Mouse (Mus musculus) ES-CJ7 (cell line): ENCODE results near the gene Akr1c12.
A peak's percentile ranks its signal among the peaks of the same experiment; 100 is the strongest.
"Not testable (repeated sequence)": the region's sequence is repeated elsewhere in the genome, so short reads cannot be mapped to it uniquely, and the experiment has no call there.

Experiments used
- DNase-seq: peaks from one replicate; pipeline ENCODE4 v3.0.0; 2011; ENCODE audit warnings: low read depth, low spot score

Gene Akr1c12

DNA sequence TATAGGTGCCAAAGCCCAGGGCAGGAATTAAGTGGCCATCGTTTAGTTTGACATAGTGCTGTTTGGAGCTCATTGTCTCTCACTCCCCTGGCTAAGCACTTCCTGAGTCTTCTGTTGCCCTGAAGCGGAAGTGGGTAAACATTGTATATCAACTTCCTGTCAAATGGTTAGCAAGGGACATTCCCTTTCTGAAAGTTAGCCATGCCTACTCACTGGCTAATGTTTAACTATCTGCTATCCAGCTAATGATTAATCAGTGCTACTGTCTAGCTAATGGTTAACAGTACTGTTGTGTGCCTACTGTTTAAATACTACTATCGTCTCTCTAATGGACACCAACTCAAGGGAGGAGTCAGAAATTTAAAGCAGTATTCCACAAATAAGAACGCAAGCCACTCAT is at the start of gene Akr1c12:
TSS of gene Akr1c12 (minus strand) at position 150 of the 400 bp plus-strand sequence.
- no peak for DNase-seq

DNA sequence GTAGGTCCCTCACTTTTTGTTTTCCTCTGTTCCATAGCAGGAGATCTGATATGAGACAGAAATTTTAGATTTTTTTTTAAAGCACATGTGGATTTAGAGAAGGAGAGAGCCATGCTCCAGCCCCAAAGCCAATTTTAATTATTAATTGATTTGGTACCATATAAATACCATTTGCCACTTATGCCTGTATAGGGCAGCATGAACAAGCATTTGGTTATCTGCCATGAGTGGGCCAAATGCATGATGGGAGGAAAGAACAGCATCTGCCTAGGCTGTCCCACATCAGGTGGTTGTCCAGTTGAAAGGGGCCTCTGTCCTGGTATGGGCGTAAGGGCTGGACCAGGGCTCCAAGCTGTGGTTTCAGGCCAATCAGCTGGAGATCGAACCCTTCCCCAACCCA is 39.5 kb upstream of the Akr1c12 start:
- peak; percentile 59 for DNase-seq

DNA sequence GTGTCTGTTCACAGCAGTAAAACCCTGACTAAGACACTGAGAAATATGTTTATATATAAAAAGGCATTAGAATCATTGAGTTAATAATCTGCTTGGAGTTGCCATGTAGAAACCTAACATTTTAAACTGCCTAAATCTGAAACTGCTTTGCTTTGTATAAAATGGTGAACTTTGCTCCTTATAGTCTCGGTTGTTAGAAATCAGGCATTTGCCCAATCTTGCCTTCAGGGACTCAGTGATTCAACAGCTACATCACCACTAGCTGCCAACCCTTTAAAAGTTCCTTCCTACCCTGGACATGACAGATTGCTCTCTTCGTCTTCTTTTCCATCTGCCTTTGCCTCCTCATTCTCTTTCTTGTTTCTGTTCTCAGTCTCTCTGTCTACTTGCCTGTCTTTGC is 34.7 kb upstream of the Akr1c12 start:
- DNase-seq = no peak

DNA sequence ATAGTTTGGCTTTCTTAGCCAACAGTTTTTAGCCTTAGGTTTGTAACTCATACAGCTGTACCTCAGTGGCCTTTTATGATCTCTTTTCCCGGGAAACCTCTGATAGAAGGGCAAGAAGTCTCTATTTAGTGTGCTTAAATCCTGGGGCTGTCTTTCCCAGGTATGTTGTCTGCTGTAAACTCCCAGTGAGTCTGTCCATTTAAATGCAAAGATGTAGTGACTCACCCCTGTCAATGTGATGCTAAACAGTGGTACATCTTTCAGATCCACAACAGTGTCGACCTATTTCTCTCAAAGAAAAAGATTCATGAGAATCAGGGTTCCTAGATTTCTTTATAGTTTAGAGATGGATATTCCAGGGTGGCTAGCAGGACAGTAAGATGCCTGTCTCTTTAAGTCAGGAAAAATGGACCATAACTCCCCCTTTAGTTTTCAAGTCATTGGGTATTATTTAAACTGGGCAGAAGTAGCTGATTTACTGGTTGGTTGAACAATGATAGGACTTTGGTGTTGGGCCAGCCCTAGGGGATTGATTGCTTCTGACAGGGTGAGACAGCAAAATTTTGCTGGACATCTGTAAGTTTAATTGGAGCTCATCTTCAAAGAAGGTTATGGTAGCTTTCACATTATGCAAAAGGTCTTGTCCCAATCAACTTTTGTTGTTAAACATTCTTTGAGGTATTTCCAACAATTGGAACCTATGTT is 25.8 kb upstream of the Akr1c12 start:
- DNase-seq = peak; percentile 64

- no peak for DNase-seq
Measured at GRCm38 (mm10) chr13:4296991-4297390, 17.8 kb upstream of the Akr1c12 start.

DNA sequence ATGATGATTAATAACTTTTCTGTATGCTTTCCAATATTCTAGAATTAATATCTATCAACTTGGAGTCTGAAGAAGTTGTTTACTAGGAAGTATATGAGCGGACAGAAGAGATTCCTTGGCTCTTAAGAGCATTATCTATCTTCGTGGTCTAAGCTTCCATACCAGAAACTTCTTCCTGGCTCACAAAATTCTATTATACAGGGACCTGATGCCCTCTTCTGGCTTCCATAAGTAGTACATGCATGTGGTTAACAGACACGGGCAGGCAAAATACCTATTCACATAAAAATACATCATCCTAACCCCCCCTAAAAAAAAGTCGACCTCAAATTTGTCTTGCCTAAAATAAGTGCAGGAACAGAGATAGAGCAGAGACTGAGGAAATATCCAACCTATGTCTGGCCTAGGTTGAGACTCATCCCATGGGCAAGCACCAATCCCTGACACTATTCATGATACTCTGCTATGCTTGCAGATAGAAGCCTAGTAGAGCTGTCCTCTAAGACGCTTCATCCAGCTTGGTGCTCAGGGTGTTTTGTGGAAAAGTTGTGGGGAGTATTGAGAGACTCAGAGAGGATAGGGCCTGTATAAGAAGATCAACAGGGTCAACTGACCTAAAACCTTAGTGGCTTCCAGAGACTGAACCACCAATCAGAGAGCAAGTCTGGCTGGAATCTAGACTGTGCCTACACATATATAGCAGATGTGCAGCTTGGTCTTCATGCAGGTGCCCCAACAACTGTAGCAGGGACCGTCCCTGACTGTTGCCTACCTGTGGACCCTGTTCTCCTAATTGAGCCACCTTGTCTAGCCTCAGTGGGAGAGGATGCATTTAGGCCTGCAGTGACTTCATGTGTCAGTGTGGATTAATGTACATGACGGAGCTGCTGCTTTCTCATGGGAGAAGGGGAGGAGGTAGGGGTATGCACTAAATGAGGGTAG is 2.5 kb upstream of the Akr1c12 start:
- peak; percentile 44 for DNase-seq

DNA sequence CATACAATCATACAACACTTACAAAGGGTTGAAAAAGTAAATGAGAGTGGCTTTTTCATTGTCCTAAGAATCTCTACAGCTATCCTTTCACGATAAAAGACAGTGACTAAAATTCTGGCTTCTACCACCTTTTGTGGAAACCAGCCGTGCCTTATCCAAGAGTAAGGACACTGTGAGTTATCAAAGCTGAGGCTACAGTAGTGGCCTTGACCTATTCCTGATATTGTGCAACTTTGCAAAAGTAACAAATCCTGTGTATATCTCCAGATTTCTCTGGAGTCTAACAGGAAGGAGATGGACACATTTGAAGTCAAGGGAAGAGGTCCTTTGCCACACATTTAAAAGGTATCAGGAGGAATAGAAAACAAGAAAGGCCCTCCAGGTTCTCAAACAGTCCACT is 1.7 kb downstream of the Akr1c12 start:
- DNase-seq = no peak

GRCm38 (mm10) chr13:4270860-4271259 is 8.4 kb downstream of the Akr1c12 start:
- no peak for DNase-seq

DNA sequence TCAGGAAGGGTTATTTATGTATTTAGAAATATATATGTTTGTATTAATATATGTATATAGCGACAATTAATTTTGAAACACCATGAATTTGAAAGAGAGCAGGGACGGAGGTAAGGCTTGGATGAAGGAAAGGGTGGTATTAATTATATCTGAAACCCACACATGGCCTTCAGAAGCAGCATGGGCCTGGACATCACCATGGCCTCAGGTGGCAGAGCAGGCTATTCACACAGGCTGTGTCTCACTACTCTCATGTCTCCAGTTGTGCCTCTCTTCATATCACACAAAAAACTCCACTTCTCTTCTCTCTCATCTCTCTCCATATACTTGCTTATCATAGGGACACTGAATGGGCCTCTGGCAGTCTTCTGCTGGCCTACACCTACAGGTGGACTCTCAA is 13.8 kb downstream of the Akr1c12 start:
- DNase-seq = not testable (repeated sequence)

DNA sequence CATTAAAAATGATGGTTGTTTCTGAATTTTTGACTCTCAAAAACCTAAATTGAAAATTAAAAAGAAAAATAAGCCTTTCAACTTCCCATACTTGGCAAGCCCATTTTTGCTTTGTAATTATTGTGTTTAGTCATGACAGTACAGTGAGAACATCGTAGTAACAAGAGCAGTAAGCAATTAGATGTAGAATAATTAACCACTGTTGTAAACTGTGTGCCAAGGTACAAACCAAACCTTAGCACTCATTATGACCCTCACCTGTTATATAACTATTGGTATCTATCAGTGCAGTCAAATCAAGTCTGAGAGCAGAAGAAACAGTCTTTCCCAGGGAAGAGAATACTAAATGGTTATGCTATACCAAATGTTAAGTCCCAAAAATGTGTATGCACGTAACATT is 14.2 kb downstream of the Akr1c12 start:
- DNase-seq = no peak

DNA sequence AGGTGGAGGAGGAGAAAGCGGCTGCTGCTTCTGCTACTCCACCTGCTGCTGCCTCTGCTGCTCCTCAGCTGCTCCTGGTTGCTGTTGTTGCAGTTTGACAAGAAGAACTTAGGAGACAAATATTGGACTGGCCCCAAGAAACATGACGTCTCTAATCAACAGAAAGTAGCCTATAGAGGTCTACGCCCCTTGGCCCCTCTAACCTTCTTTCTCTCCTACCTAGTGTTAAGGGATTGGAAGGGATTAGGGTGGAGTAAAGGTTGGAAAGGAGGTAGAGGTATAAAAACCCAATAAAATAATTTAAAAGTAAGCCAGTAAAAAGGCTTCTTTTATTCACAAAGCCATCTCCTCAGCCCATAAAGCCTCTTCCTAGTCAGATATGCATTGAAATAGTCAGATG is 14.6 kb downstream of the Akr1c12 start:
- no peak for DNase-seq

DNA sequence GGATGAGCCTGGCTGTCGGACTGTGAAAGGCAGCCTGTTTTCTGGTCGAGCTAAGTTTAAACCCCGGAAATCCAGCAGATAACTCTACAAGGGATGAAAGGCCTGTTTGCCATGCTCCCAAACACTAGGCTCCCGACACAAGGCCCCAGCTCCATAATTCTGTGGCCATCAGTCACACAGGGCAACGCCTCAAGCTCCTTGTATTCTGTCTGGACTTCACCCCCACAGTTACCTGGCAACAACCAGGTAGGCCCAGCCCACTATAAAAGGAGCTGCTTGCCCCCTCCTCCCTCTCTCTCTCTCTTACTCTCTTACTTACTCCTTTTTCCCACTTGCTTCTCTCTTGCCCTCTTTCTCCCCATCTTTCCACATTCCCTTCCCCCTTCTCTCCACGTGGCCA is 21.9 kb downstream of the Akr1c12 start:
- no peak for DNase-seq

GRCm38 (mm10) chr13:4256894-4257293 is 22.3 kb downstream of the Akr1c12 start:
- DNase-seq = not testable (repeated sequence)

DNA sequence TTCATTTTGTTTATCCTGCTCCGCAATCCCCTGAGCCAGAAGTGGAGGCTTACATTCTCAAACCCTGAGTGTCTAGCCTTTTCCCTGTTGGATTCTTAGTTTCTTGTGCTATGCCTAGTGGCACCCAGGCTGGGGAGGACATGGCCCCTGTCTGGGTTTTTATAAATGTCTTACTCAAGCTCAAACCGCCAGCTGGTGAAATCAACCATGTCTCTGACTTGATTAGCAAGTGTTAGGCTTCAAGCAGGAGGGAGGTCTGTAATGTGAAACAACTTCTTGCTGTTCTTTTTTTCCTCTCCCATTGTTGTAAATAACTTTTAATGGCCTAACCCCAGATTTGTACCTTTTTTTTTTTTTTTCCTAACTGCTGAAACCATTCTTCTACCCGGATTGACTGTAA is 29.9 kb downstream of the Akr1c12 start:
- peak; percentile 10 for DNase-seq

- DNase-seq = peak; percentile 90
Measured at GRCm38 (mm10) chr13:4244861-4245559, 34.2 kb downstream of the Akr1c12 start.

- DNase-seq = no peak
Measured at GRCm38 (mm10) chr13:4233536-4234172, 45.6 kb downstream of the Akr1c12 start.

DNA sequence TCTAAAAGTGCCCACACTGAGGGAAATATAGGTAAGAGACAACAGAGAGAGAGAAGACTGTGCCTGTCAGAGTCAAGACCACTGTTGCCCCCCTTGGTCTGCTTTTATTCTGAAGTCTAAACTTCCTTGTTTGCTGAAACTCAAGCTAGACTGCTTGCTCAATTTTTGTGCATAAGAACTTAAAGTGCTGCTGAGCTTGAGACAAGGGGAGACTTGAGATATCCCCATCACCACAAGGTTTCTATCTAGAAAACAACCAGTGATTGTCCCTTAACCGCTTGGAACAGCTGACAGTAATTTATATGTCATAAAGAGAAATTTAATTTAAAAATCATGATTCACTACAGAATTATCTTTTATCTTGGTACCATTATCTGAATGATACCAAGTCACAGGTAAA is 46.1 kb downstream of the Akr1c12 start:
- DNase-seq = no peak

- DNase-seq = no peak
Measured at GRCm38 (mm10) chr13:4230841-4231623, 48.2 kb downstream of the Akr1c12 start.

- no peak for DNase-seq
Measured at GRCm38 (mm10) chr13:4228441-4228840, 50.8 kb downstream of the Akr1c12 start, which contains the start of gene Akr1c19. Akr1c19 (plus strand) TSS chr13:4228700.
